Mouse (Mus musculus) heart, embryonic 12.5 days (tissue): Measurements from ENCODE around the gene Myh3. TPM values are rescaled to one million over a fixed set of nuclear protein-coding genes. Genes with fewer than 3 reads are reported as not detected.

ENCODE experiments used
- ATAC-seq: fragments of 200-750 bp; cut with Nextera tagmentation; 2 replicates; pipeline ENCODE4 v1.8.0; 2017; ENCODE audit warnings: moderate TSS enrichment, moderate library complexity; ENCODE audit not compliant: insufficient number of reproducible peaks, low FRiP score
- H3K27ac ChIP-seq: fragments of 300-500 bp; sonication (generic); 2 replicates; pipeline ENCODE4 v1.5.1; 2016; ENCODE audit warnings: mild to moderate bottlenecking, moderate library complexity; ENCODE audit not compliant: poor library complexity, severe bottlenecking
- H3K27me3 ChIP-seq: fragments of 300-500 bp; sonication (generic); replicated peaks from 2 replicates; pipeline ENCODE4 v1.6.1; 2016; ENCODE audit warnings: mild to moderate bottlenecking, moderate library complexity
- H3K36me3 ChIP-seq: fragments of 300-500 bp; sonication (generic); 2 replicates; pipeline ENCODE4 v1.6.1; 2016; ENCODE audit warnings: mild to moderate bottlenecking, moderate library complexity
- H3K4me1 ChIP-seq: fragments of 300-500 bp; sonication (generic); replicated peaks from 2 replicates; pipeline ENCODE4 v1.6.1; 2016; ENCODE audit warnings: mild to moderate bottlenecking
- H3K4me2 ChIP-seq: fragments of 300-500 bp; sonication (generic); 2 replicates; pipeline ENCODE4 v1.6.1; 2016; ENCODE audit warnings: mild to moderate bottlenecking, moderate library complexity
- H3K4me3 ChIP-seq: fragments of 300-500 bp; sonication (generic); 2 replicates; pipeline ENCODE4 v1.5.1; 2016; ENCODE audit warnings: mild to moderate bottlenecking
- H3K9ac ChIP-seq: fragments of 300-500 bp; sonication (generic); 2 replicates; pipeline ENCODE4 v1.6.1; 2016; ENCODE audit warnings: mild to moderate bottlenecking, moderate library complexity
- H3K9me3 ChIP-seq: fragments of 300-500 bp; sonication (generic); replicated peaks from 2 replicates; pipeline ENCODE4 v1.6.1; 2016; ENCODE audit warnings: mild to moderate bottlenecking, moderate library complexity
- WGBS: fragments of 180-500 bp; shearing (Covaris S2); methylation state at CpG from one replicate; pipeline ENCODE4 v1.1.7; 2016; 5-methylcytosine and 5-hydroxymethylcytosine counted together
- polyA plus RNA-seq: library from polyadenylated mRNA; unstranded; fragments of >200 nt; fragmentation: Nextera tagmentation; extraction: Ambion mirVana; gene quantifications from 2 replicates; pipeline ENCODE4 v1.2.1, GENCODE M21; 2016

Gene Myh3
- 0.47 and 0.55 TPM in 2 replicates for polyA plus RNA-seq

- Histone ChIP-seq H3K36me3 (no peaks in the 10 kb centered on the region), H3K9ac (no peak within 1 kb of the TSS), H3K27me3 (peaks cover 21% of the 10 kb centered on the region), H3K4me3 (no peak within 1 kb of the TSS), H3K9me3 (no peaks in the 10 kb centered on the region), H3K4me2 (no peak within 1 kb of the TSS), H3K4me1 (peaks cover 16% of the 10 kb centered on the region), H3K27ac (no peak within 1 kb of the TSS)
- WGBS, result 76% methylated on average over 5 of the region's 5 CpGs
- ATAC-seq, result no peak
Measured at GRCm38 (mm10) chr11:67078000-67078399, at the start of gene Myh3. Gene Myh3, plus strand, starts transcription at chr11:67078300.

GRCm38 (mm10) chr11:67030904-67031602, 47.0 kb upstream of the Myh3 start:
- no peaks in the 10 kb centered on the region for H3K9me3 ChIP-seq
- no peaks in the 10 kb centered on the region for H3K36me3 ChIP-seq
- 52% methylated on average over 16 of the region's 16 CpGs for WGBS
- H3K4me3 ChIP-seq, result no peak overlapping the region
- no peak overlapping the region for H3K27ac ChIP-seq
- no peak for ATAC-seq
- H3K27me3 ChIP-seq, result no peaks in the 10 kb centered on the region; the same call in 1 of the 2 replicates
- no peak overlapping the region for H3K4me2 ChIP-seq
- no peak overlapping the region for H3K9ac ChIP-seq
- H3K4me1 ChIP-seq, result no peaks in the 10 kb centered on the region; the same call in 1 of the 2 replicates

GRCm38 (mm10) chr11:67031603-67031915, 46.5 kb upstream of the Myh3 start:
- WGBS, result 72% methylated on average over 2 of the region's 2 CpGs
- no peaks in the 10 kb centered on the region for H3K9me3 ChIP-seq
- no peak overlapping the region for H3K4me3 ChIP-seq
- H3K27ac ChIP-seq, result no peak overlapping the region
- H3K27me3 ChIP-seq, result no peaks in the 10 kb centered on the region; the same call in 1 of the 2 replicates
- H3K9ac ChIP-seq, result no peak overlapping the region
- no peaks in the 10 kb centered on the region; the same call in 1 of the 2 replicates for H3K4me1 ChIP-seq
- H3K36me3 ChIP-seq, result no peaks in the 10 kb centered on the region
- H3K4me2 ChIP-seq, result no peak overlapping the region
- no peak for ATAC-seq

- Histone ChIP-seq H3K4me2 (no peak overlapping the region), H3K27ac (no peak overlapping the region), H3K4me3 (no peak overlapping the region), H3K36me3 (peaks cover 23% of the 10 kb centered on the region), H3K4me1 (peaks cover 3% of the 10 kb centered on the region; the same call in 1 of the 2 replicates), H3K9ac (no peak overlapping the region), H3K27me3 (no peaks in the 10 kb centered on the region; the same call in 1 of the 2 replicates), H3K9me3 (no peaks in the 10 kb centered on the region)
- ATAC-seq, result no peak
- WGBS, result 62% methylated on average over 4 of the region's 4 CpGs
Measured at GRCm38 (mm10) chr11:67034775-67035485, 43.2 kb upstream of the Myh3 start.

GRCm38 (mm10) chr11:67036229-67036628, 41.9 kb upstream of the Myh3 start:
- no peak overlapping the region for H3K4me3 ChIP-seq
- H3K4me1 ChIP-seq, result peaks cover 7% of the 10 kb centered on the region; the same call in 1 of the 2 replicates
- H3K9me3 ChIP-seq, result no peaks in the 10 kb centered on the region
- H3K9ac ChIP-seq, result no peak overlapping the region
- no peak for ATAC-seq
- 87% methylated on average over 6 of the region's 6 CpGs for WGBS
- H3K4me2 ChIP-seq, result no peak overlapping the region
- no peaks in the 10 kb centered on the region; the same call in 1 of the 2 replicates for H3K27me3 ChIP-seq
- H3K36me3 ChIP-seq, result peaks cover 34% of the 10 kb centered on the region
- H3K27ac ChIP-seq, result no peak overlapping the region

GRCm38 (mm10) chr11:67036892-67037291, 41.2 kb upstream of the Myh3 start:
- 89% methylated on average over 9 of the region's 9 CpGs for WGBS
- Histone ChIP-seq H3K36me3 (peaks cover 40% of the 10 kb centered on the region), H3K4me1 (peaks cover 7% of the 10 kb centered on the region; the same call in 1 of the 2 replicates), H3K27me3 (no peaks in the 10 kb centered on the region; the same call in 1 of the 2 replicates), H3K9ac (no peak overlapping the region), H3K4me3 (no peak overlapping the region), H3K27ac (no peak overlapping the region), H3K9me3 (no peaks in the 10 kb centered on the region), H3K4me2 (no peak overlapping the region)
- no peak for ATAC-seq

GRCm38 (mm10) chr11:67039799-67040198, 38.3 kb upstream of the Myh3 start:
- Histone ChIP-seq H3K9me3 (no peaks in the 10 kb centered on the region), H3K27ac (no peak overlapping the region), H3K27me3 (no peaks in the 10 kb centered on the region), H3K4me3 (no peak overlapping the region), H3K9ac (no peak overlapping the region), H3K36me3 (peaks cover 40% of the 10 kb centered on the region), H3K4me2 (no peak overlapping the region), H3K4me1 (peaks cover 10% of the 10 kb centered on the region)
- ATAC-seq, result no peak
- 86% methylated on average over 3 of the region's 3 CpGs for WGBS

- WGBS, result 71% methylated on average over 6 of the region's 6 CpGs
- Histone ChIP-seq H3K27me3 (no peaks in the 10 kb centered on the region), H3K4me2 (no peak overlapping the region), H3K4me1 (peaks cover 10% of the 10 kb centered on the region), H3K27ac (peak overlapping the region; percentile 79), H3K4me3 (no peak overlapping the region), H3K9me3 (no peaks in the 10 kb centered on the region), H3K36me3 (peaks cover 42% of the 10 kb centered on the region), H3K9ac (no peak overlapping the region)
- peak; percentile 39; the same call in 1 of the 2 replicates for ATAC-seq
Measured at GRCm38 (mm10) chr11:67040483-67040882, 37.6 kb upstream of the Myh3 start.

GRCm38 (mm10) chr11:67043007-67043406, 35.1 kb upstream of the Myh3 start:
- H3K27ac ChIP-seq, result no peak overlapping the region
- no peak overlapping the region for H3K9ac ChIP-seq
- no peak for ATAC-seq
- 50% methylated on average over 8 of the region's 8 CpGs for WGBS
- H3K27me3 ChIP-seq, result no peaks in the 10 kb centered on the region
- H3K9me3 ChIP-seq, result no peaks in the 10 kb centered on the region
- H3K4me1 ChIP-seq, result peaks cover 12% of the 10 kb centered on the region
- peaks cover 45% of the 10 kb centered on the region for H3K36me3 ChIP-seq
- no peak overlapping the region for H3K4me3 ChIP-seq
- H3K4me2 ChIP-seq, result no peak overlapping the region

GRCm38 (mm10) chr11:67044959-67045358, 33.1 kb upstream of the Myh3 start:
- 81% methylated on average over 6 of the region's 6 CpGs for WGBS
- H3K27ac ChIP-seq, result no peak overlapping the region
- no peak for ATAC-seq
- H3K36me3 ChIP-seq, result peaks cover 34% of the 10 kb centered on the region
- H3K9me3 ChIP-seq, result no peaks in the 10 kb centered on the region
- H3K4me2 ChIP-seq, result no peak overlapping the region
- H3K27me3 ChIP-seq, result no peaks in the 10 kb centered on the region
- H3K4me1 ChIP-seq, result peaks cover 9% of the 10 kb centered on the region
- no peak overlapping the region for H3K4me3 ChIP-seq
- no peak overlapping the region for H3K9ac ChIP-seq

- ATAC-seq, result no peak
- H3K4me3 ChIP-seq, result no peak overlapping the region
- H3K9me3 ChIP-seq, result no peaks in the 10 kb centered on the region
- no peak overlapping the region for H3K9ac ChIP-seq
- 86% methylated on average over 5 of the region's 5 CpGs for WGBS
- H3K4me1 ChIP-seq, result peaks cover 10% of the 10 kb centered on the region
- H3K27me3 ChIP-seq, result no peaks in the 10 kb centered on the region
- H3K36me3 ChIP-seq, result peaks cover 22% of the 10 kb centered on the region
- H3K27ac ChIP-seq, result no peak overlapping the region
- no peak overlapping the region for H3K4me2 ChIP-seq
Measured at GRCm38 (mm10) chr11:67047199-67047598, 30.9 kb upstream of the Myh3 start.
